Mouse (Mus musculus) right cerebral cortex, postnatal 25 days (tissue): ENCODE data around the gene Gm498.

ENCODE experiments used
- DNase-seq: peaks from one replicate; pipeline ENCODE4 v3.0.0; 2022

Gene Gm498

GRCm38 (mm10) chr7:143900667-143901066 lies 34.0 kb downstream of the Gm498 start:
- DNase-seq: no peak

- no peak for DNase-seq
Measured at GRCm38 (mm10) chr7:143905176-143905575, 38.5 kb downstream of the Gm498 start.

GRCm38 (mm10) chr7:143905606-143906005 lies 39.0 kb downstream of the Gm498 start:
- DNase-seq: peak; percentile 22

- no peak for DNase-seq
Measured at GRCm38 (mm10) chr7:143913611-143914010, 47.0 kb downstream of the Gm498 start.

- no peak for DNase-seq
Measured at GRCm38 (mm10) chr7:143919031-143919679, 52.5 kb downstream of the Gm498 start.

GRCm38 (mm10) chr7:143929899-143930298 lies 63.3 kb downstream of the Gm498 start:
- no peak for DNase-seq

- peak; percentile 17 for DNase-seq
Measured at GRCm38 (mm10) chr7:143938647-143939046, 72.0 kb downstream of the Gm498 start.

- no peak for DNase-seq
Measured at GRCm38 (mm10) chr7:143939476-143939875, 72.8 kb downstream of the Gm498 start.

GRCm38 (mm10) chr7:143942941-143943691 lies 76.5 kb downstream of the Gm498 start:
- no peak for DNase-seq

GRCm38 (mm10) chr7:143944421-143944980 lies 77.9 kb downstream of the Gm498 start:
- DNase-seq: peak; percentile 20
